Mouse (Mus musculus): ENCODE data around the gene 4921536K21Rik. TPM values are rescaled to one million over a fixed set of nuclear protein-coding genes. Genes with fewer than 3 reads are reported as not detected.

Gene 4921536K21Rik
- total and polyA plus RNA-seq, 3 experiments = 0.21 to 0.61 TPM; not detected in 1

DNA sequence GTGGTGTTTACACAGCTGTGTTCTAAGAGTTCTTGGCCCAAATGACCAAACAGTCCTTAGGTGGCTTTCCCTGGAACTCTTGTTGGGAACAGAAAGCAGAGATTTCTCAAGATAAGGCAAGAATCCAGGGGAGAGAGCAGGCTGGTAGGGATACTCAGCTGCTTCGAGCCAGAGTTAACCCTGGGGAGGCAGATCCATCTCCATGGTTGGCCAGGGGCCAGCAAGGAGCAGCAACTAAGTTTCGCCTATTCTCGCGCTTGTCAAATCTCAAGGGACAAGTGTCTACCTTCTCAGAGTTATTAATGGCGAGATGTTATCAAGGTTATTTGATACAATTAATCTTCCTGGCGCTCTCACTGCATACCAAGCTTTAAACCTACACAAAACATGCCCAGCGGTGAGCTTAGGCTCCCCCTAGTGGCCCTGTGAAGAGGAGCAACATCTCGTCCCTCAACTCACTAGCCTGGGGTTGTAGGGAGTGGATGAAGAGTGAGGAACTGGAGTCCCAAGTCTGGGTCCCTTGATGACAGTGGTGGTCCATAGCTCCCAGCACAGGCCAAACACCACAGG lies 26.5 kb upstream of the 4921536K21Rik start:
- no peaks in the 10 kb centered on the region for H3K79me2 ChIP-seq (replicated peaks; ENCODE audit: control insufficient read depth, extremely low read depth, insufficient read depth, poor library complexity, severe bottlenecking)
- dilution Hi-C loops (cut with MboI; ENCODE audit: extremely low pct_ligation_motif_present, extremely low pct_unique_long_range_greater_than_20kb, low sequenced_read_pairs) (no loop called here), in situ Hi-C loops (cut with MboI; ENCODE audit: low pct_ligation_motif_present, low pct_unique_long_range_greater_than_20kb, low sequenced_read_pairs) (loop anchor here (25.0 kb wide), 1 partner anchor 384 kb away; the partner anchor contains the start of gene Smtn)
- peaks cover 48% of the 10 kb centered on the region for H3K27me3 ChIP-seq (replicated peaks)
- no peak overlapping the region for H3K9ac ChIP-seq (ENCODE audit: insufficient read depth, low read depth)
- no peaks in the 10 kb centered on the region for H3K36me3 ChIP-seq (replicated peaks in 1 of 2; ENCODE audit: control insufficient read depth in 1 of 2, insufficient read depth in 1 of 2, low read length in 1 of 2)
- peak; percentile 66 for DNase-seq (ENCODE audit: extremely low read depth)
- TF ChIP-seq IRF4 (IDR thresholded peaks at IDR 0.05; ENCODE audit: low read depth, low read length) (no peak), ELF1 (IDR thresholded peaks at IDR 0.05; ENCODE audit: low read depth, low read length) (no peak), ZMIZ1 (IDR thresholded peaks at IDR 0.05; ENCODE audit: low read depth, low read length) (no peak), MYC (IDR thresholded peaks at IDR 0.05; ENCODE audit: low read depth, low read length) (no peak), SMC3 (IDR thresholded peaks at IDR 0.05; ENCODE audit: low read depth, low read length) (peak; percentile 46), USF1 (IDR thresholded peaks at IDR 0.05; ENCODE audit: low read depth, low read length) (no peak), RAD21 (IDR thresholded peaks at IDR 0.05; ENCODE audit: low read depth, low read length) (peak; percentile 57), MAFK (IDR thresholded peaks at IDR 0.05; ENCODE audit: insufficient replicate concordance, low read length) (no peak), RCOR1 (conservative IDR thresholded peaks at IDR 0.05; ENCODE audit: low read depth, low read length) (no peak), CTCF (conservative IDR thresholded peaks at IDR 0.05 in 1 of 2, IDR thresholded peaks at IDR 0.05 in 1 of 2; ENCODE audit: low read depth in 2 of 2, low read length in 2 of 2) (peak; percentile 87 to 96), MEF2A (IDR thresholded peaks at IDR 0.05; ENCODE audit: borderline replicate concordance, low read depth, low read length) (no peak), UBTF (IDR thresholded peaks at IDR 0.05; ENCODE audit: low read depth, low read length) (no peak), BHLHE40 (IDR thresholded peaks at IDR 0.05; ENCODE audit: low read depth, low read length) (no peak), ZC3H11A (IDR thresholded peaks at IDR 0.05; ENCODE audit: low read depth, low read length) (no peak), TBP (conservative IDR thresholded peaks at IDR 0.05; ENCODE audit: low read depth, low read length) (no peak), ZNF384 (IDR thresholded peaks at IDR 0.05; ENCODE audit: low read depth, low read length) (no peak), MXI1 (IDR thresholded peaks at IDR 0.05; ENCODE audit: low read depth, low read length) (no peak), ZKSCAN1 (IDR thresholded peaks at IDR 0.05; ENCODE audit: borderline replicate concordance, low read depth, low read length) (no peak), TCF12 (IDR thresholded peaks at IDR 0.05; ENCODE audit: low read depth, low read length) (no peak), NELFE (IDR thresholded peaks at IDR 0.05; ENCODE audit: low read depth, low read length) (no peak), SIN3A (IDR thresholded peaks at IDR 0.05; ENCODE audit: low read length) (no peak), CHD2 (IDR thresholded peaks at IDR 0.05; ENCODE audit: low read length) (no peak)
- H3K4me1 ChIP-seq (ENCODE audit: control insufficient read depth in 1 of 2, insufficient read depth in 2 of 2) = peaks cover 5 to 7% of the 10 kb centered on the region in 2 experiments; a peak in 3 of 4 replicates
- H3K9me3 ChIP-seq (replicated peaks; ENCODE audit: low read length) = no peaks in the 10 kb centered on the region
- no peak overlapping the region for H3K4me2 ChIP-seq (ENCODE audit: insufficient read depth, low read depth, poor library complexity, severe bottlenecking)
- no peak overlapping the region for H3K27ac ChIP-seq (ENCODE audit: insufficient read depth, low read depth)
- no peak overlapping the region for H3K4me3 ChIP-seq (replicated peaks in 1 of 3; ENCODE audit: low read depth in 2 of 3, low read length in 2 of 3, poor library complexity in 1 of 3)

Measured in CH12.LX (cell line).